Mouse (Mus musculus) ES-E14 (cell line): ENCODE results near the gene Sorcs2. TPM values are rescaled to one million over a fixed set of nuclear protein-coding genes. Genes with fewer than 3 reads are reported as not detected.

ENCODE experiments used
- DNase-seq: peaks from one replicate; pipeline ENCODE4 v3.0.0-alpha.2; 2013; ENCODE audit warnings: low read depth, low spot score
- H3K27ac ChIP-seq: 2 replicates; pipeline ENCODE4 v1.5.1; 2012; ENCODE audit warnings: low read depth, mild to moderate bottlenecking, low read length, moderate library complexity, mixed read lengths; ENCODE audit not compliant: poor library complexity, insufficient read depth, severe bottlenecking
- H3K36me3 ChIP-seq: 2 replicates; pipeline ENCODE4 v1.6.1; 2012; ENCODE audit warnings: mild to moderate bottlenecking, low read length, moderate library complexity, mixed read lengths; ENCODE audit not compliant: control insufficient read depth, poor library complexity, insufficient read depth, severe bottlenecking
- H3K4me1 ChIP-seq, 2 experiments: fragments of 150-350 bp in 1 of 2; sonication (generic) in 1 of 2; 2 replicates each; pipeline ENCODE4 v1.6.1; 2012; ENCODE audit warnings: low read length in 2 of 2, mild to moderate bottlenecking in 1 of 2, mixed read lengths in 1 of 2; ENCODE audit not compliant: control insufficient read depth in 2 of 2, insufficient read depth in 2 of 2, poor library complexity in 1 of 2
- H3K4me3 ChIP-seq, 2 experiments: fragments of 150-350 bp in 1 of 2; sonication (generic) in 1 of 2; 2 replicates each; pipeline ENCODE4 v1.5.1; 2012; ENCODE audit warnings: low read length in 2 of 2, low read depth in 1 of 2, mild to moderate bottlenecking in 1 of 2, mixed read lengths in 1 of 2; ENCODE audit not compliant: insufficient read depth in 1 of 2, poor library complexity in 1 of 2, severe bottlenecking in 1 of 2
- H3K9ac ChIP-seq: 2 replicates; pipeline ENCODE4 v1.6.1; 2012; ENCODE audit warnings: low read depth, mild to moderate bottlenecking, low read length, mixed read lengths; ENCODE audit not compliant: poor library complexity, insufficient read depth, severe bottlenecking
- H3K9me3 ChIP-seq: fragments of 150-350 bp; sonication (generic); 2 replicates; pipeline ENCODE4 v1.6.1; 2012; ENCODE audit warnings: low read depth, mild to moderate bottlenecking, low read length; ENCODE audit not compliant: control insufficient read depth, insufficient read depth
- CHD2 ChIP-seq: IDR thresholded peaks from 2 replicates; pipeline ENCODE4 v1.6.1; 2014; ENCODE audit warnings: mild to moderate bottlenecking, low read depth, low read length, inconsistent platforms
- HCFC1 ChIP-seq: IDR thresholded peaks from 2 replicates; pipeline ENCODE4 v1.6.1; 2012; ENCODE audit warnings: low read length, inconsistent platforms, borderline replicate concordance; ENCODE audit not compliant: insufficient read depth
- MAFK ChIP-seq: IDR thresholded peaks from 2 replicates; pipeline ENCODE4 v1.6.1; 2014; ENCODE audit warnings: mild to moderate bottlenecking, low read depth, low read length, inconsistent platforms; ENCODE audit not compliant: insufficient read depth
- ZC3H11A ChIP-seq: IDR thresholded peaks from 2 replicates; pipeline ENCODE4 v1.6.1; 2012; ENCODE audit warnings: low read depth, mild to moderate bottlenecking, inconsistent platforms, low read length, borderline replicate concordance
- ZNF384 ChIP-seq: IDR thresholded peaks from 2 replicates; pipeline ENCODE4 v1.6.1; 2012; ENCODE audit warnings: low read depth, low read length, inconsistent platforms
- in situ Hi-C, 2 experiments: fragments of 600-800 bp; cut with MboI; formaldehyde crosslinking; loops; one replicate each; pipeline ENCODE4 v1.15.1; 2025; ENCODE audit warnings: low sequenced_read_pairs in 2 of 2, inconsistent platforms in 1 of 2; ENCODE audit not compliant: unreplicated experiment in 2 of 2
- total RNA-seq: library from RNA; depleted of rRNA; stranded (reverse); fragments of 300-350 nt; gene quantifications from 2 replicates; pipeline ENCODE4 v1.2.3, GENCODE M21; 2012

Sorcs2 gene
- total RNA-seq, 1 experiment = 5.4 TPM

- in situ Hi-C loops = no loop called here
- TF ChIP-seq HCFC1 = no peak
- TF ChIP-seq MAFK = no peak
- TF ChIP-seq ZC3H11A = no peak
- no peak for TF ChIP-seq CHD2
- TF ChIP-seq ZNF384 = no peak
- no peaks in the 10 kb centered on the region for H3K36me3 ChIP-seq
- H3K4me3 ChIP-seq = no peak overlapping the region
- H3K9ac ChIP-seq = no peak overlapping the region
- no peak for DNase-seq
- no peak overlapping the region for H3K27ac ChIP-seq
- H3K4me1 ChIP-seq = peaks cover 0 to 3% of the 10 kb centered on the region in 2 experiments; a peak in 2 of 4 replicates
- H3K9me3 ChIP-seq = no peaks in the 10 kb centered on the region
Observed at GRCm38 (mm10) chr5:36336252-36336651, 61.7 kb downstream of the Sorcs2 start.

DNA sequence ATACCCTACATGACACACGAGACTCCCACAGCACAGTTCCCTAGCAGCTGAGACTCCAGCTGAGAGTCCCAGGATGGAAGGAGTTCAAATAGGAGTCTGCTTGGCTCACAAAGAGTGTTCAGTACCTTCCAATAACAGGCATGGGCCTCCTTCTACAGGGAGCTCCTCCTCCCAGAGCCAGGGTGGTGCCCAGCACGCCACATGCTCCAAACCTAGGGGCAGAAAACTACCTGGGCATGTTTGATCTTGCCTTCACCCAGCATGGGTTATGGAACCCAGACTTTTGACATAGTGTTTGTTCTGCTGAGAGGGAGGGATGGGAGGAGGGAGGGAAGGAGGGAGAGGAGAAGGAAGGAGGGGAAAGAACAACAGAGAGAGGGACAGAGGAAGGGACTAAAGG, 62.3 kb downstream of the Sorcs2 start:
- in situ Hi-C loops = no loop called here
- H3K9me3 ChIP-seq = no peaks in the 10 kb centered on the region
- no peak overlapping the region for H3K4me3 ChIP-seq
- peaks cover 0 to 3% of the 10 kb centered on the region in 2 experiments; a peak in 2 of 4 replicates for H3K4me1 ChIP-seq
- DNase-seq = no peak
- no peak overlapping the region for H3K27ac ChIP-seq
- no peaks in the 10 kb centered on the region for H3K36me3 ChIP-seq
- no peak overlapping the region for H3K9ac ChIP-seq
- TF ChIP-seq ZC3H11A (no peak), HCFC1 (no peak), ZNF384 (no peak), CHD2 (no peak), MAFK (no peak)

- Histone ChIP-seq H3K27ac (no peak overlapping the region), H3K9ac (no peak overlapping the region), H3K9me3 (no peaks in the 10 kb centered on the region), H3K36me3 (no peaks in the 10 kb centered on the region), H3K4me3 (no peak overlapping the region), H3K4me1 (peaks cover 0 to 3% of the 10 kb centered on the region in 2 experiments; a peak in 2 of 4 replicates)
- in situ Hi-C loops = no loop called here
- TF ChIP-seq ZNF384 (peak; percentile 89), ZC3H11A (no peak)
- no peak for DNase-seq
Observed at GRCm38 (mm10) chr5:36334227-36334626, 63.7 kb downstream of the Sorcs2 start.

- Histone ChIP-seq H3K27ac (no peak overlapping the region), H3K4me3 (no peak overlapping the region), H3K9ac (no peak overlapping the region), H3K9me3 (no peaks in the 10 kb centered on the region), H3K4me1 (peaks cover 0 to 3% of the 10 kb centered on the region in 2 experiments; a peak in 2 of 4 replicates), H3K36me3 (no peaks in the 10 kb centered on the region)
- no peak for DNase-seq
- in situ Hi-C loops = no loop called here
- TF ChIP-seq MAFK = no peak
- TF ChIP-seq CHD2 = no peak
- TF ChIP-seq ZNF384 = no peak
- TF ChIP-seq HCFC1 = no peak
- no peak for TF ChIP-seq ZC3H11A
Observed at GRCm38 (mm10) chr5:36330472-36331155, 67.3 kb downstream of the Sorcs2 start.
